Mouse (Mus musculus): Measurements from ENCODE around the gene Nek1. TPM values are rescaled to one million over a fixed set of nuclear protein-coding genes. Genes with fewer than 3 reads are reported as not detected.
"Not testable (repeated sequence)": the region's sequence is repeated elsewhere in the genome, so short reads cannot be mapped to it uniquely, and the experiment has no call there.

The Nek1 gene
- total RNA-seq, 2 experiments from 2014 or later: 6.2 to 6.9 TPM

- DNase-seq: not testable (repeated sequence)
Measured at GRCm38 (mm10) chr8:60984260-60985010, 8.6 kb upstream of the Nek1 start.

GRCm38 (mm10) chr8:60992561-60992909 is 460 bp upstream of the Nek1 start:
- DNase-seq: peak; percentile 83

GRCm38 (mm10) chr8:60993639-60993986 is 618 bp downstream of the Nek1 start:
- no peak for DNase-seq

DNA sequence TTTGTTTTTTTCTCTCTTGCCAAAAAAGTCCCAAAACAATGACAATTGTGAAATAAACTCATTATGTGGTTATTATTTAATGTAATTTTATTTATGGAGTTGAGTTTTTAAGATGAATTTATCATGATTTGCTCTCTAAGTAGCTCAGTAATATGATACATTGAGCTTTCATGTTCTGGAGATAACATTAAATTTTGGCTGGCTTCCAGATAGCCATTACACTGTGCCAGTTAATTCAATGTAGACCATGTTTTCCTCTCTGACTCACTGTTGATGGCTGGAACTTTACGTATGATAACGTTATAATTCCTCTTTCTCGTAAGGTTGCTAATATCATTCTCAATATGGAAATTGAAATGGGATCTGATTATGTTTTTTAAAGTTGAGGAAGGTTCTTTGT is 3.5 kb downstream of the Nek1 start:
- DNase-seq: no peak

DNA sequence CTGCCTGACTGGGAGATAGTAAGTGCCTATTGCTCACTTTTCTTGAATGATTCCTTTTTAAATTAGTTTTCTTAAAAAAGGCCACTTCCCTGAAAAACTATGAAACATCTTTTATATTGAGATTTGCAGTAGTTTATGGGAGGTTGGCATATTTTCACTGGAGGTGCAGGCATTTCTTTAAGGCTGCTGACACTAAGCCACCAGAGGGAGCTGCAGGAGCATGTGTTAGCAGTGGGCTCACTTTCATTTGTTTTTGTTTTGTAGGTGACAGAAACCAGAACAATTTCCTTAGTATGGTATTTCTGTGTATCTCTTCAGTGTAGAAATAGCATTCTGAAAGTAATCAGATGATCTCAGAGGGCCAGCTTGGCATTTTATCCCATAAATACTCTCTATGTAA is 49.0 kb downstream of the Nek1 start:
- peak; percentile 73 for DNase-seq

- DNase-seq: no peak
Measured at GRCm38 (mm10) chr8:61043874-61044273, 50.9 kb downstream of the Nek1 start.

GRCm38 (mm10) chr8:61046816-61047215 is 53.8 kb downstream of the Nek1 start:
- DNase-seq: no peak

DNA sequence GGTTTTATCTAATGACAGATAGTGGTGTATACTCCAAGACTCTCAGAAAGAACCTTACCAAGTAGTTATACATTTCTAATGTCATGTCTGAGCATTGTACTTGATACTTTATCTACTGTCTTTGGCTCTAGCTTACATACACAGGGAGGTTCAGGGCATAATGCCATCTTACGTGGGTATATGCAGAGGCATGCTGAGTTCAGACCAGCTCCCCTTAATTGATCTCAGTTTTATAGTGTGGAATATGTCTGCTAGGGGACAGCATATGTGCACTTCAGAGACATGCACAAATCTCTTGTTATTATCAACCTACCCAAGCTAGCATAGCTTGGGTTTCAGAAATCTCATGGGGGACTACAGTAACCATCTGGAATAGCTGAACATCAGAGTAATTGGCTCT is 60.0 kb downstream of the Nek1 start:
- DNase-seq: no peak

- no peak for DNase-seq
Measured at GRCm38 (mm10) chr8:61054313-61054712, 61.3 kb downstream of the Nek1 start.

GRCm38 (mm10) chr8:61056997-61057396 is 64.0 kb downstream of the Nek1 start:
- DNase-seq: no peak

DNA sequence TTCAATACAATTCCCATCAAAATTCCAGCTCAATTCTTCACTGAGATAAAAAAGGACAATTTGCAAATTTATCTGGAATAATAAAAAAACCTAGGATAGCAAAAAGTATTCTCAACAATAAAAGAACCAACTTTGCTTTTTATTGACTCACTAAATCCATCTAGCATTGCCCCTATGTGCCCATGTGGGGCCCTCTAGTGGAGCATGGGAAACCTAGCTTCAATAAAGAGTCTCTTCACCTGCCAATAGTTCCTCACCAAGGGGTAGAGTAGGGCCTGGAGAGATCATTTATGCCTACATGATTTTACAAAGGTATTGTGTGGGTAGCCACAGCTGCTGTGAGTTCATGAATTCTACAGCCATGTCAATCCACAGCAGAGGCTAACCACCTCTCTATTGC is 66.1 kb downstream of the Nek1 start:
- no peak for DNase-seq

GRCm38 (mm10) chr8:61060412-61060811 is 67.4 kb downstream of the Nek1 start:
- no peak for DNase-seq

- DNase-seq: no peak
Measured at GRCm38 (mm10) chr8:61075059-61075458, 82.1 kb downstream of the Nek1 start.

DNA sequence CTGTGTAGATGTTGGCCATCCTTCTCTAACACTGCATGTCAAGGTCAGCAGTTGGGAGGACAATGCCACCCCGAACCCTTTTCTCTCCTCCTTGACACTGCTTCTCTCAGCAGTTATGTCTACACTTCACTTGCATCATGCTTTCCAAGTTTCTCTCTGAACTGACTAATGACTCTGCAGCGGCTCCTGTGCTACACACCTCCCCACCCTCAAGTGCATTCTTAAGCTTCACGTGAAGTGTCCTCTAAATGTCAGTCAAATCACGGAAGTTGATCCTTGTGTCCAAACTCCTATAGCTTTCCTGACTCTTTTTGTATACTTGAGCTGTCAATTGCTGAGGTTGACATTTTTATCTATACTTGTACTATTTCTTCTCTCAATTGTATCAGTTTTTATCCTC is 117.5 kb downstream of the Nek1 start:
- DNase-seq: no peak

DNA sequence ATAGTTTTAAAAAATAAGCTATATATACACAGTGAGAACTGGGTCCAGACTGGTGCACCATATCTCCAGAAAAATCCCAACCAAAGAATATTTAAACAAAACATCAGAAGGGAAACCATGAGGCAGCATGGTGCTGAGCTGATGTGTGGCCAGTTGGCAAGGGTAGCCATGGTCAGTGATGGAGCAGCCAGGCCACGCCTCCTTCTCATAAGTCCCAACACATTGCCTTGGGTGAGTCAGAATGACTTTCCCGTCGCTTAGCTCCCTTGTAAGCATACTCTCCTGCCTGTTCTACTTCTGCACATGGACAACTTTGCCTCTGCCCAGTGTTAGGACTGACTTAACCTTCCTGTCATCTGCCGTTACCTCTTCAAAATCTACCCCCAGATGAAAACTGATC is 118.9 kb downstream of the Nek1 start:
- no peak for DNase-seq

DNA sequence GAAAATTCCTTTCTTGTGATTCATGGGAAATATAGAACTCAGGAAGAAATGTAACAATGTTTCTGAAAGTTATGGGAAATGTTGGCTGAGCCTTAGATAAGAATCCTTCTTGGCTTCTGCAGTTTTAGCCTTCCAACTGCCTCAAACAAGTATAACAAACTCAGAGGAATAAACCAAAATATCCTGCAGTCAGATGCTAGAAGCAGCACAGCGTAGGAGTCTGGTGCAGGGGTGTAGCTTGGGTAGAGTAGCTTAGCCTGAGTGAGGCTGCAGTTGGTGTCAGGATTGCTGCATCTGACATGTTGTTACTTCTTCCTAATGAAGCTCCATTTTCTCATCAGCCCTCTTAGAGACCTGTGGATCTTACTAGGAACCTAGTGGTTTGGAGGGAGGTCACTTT is 128.6 kb downstream of the Nek1 start:
- no peak for DNase-seq

GRCm38 (mm10) chr8:61127299-61127861 is 134.4 kb downstream of the Nek1 start:
- DNase-seq: no peak

DNA sequence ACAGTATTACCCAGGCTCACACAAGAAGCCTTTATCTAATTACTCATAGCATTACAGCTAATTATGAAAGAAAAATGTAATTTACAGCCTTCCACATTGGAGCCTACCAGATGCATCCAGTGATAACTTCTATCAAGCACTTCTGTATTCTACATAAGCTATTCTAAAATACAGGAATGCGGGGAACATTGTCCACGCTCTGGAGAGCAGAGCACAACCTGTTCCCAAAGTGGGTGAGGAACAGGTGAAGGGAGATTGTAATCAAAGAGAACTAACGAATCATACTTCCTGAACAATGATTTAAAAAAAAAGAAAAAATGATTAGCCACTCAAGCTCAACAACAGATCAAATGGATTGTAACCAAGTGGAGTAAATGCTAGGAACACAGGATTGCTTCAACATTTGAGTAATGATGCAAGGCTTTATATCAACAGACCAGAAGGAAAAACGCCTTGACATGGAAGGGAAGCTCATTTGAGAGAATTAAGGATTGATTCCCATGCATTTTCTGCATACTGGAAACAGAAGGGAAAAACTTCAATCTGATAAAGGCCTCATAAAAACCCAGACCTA is 139.7 kb downstream of the Nek1 start:
- no peak for DNase-seq

DNA sequence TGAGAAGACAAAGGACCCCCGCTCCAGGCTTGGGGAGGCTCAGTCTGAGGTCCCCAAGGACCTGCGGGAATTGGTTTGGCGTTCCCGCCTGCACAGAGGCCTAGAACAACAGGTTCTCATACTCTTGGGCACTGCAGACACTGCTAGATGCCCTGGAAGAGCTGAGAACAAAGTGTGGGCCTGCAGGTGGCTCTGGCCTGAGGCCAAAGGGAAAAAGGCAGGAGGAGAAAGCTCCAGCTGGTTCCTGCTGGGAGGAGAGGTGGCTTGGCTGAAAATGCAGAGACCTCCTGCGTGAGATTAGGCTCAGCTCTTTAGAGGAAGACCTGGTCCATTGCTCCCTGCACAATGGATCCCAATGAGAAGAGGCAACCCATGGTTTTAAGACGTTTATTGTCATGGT is 148.9 kb downstream of the Nek1 start:
- DNase-seq: no peak

DNA sequence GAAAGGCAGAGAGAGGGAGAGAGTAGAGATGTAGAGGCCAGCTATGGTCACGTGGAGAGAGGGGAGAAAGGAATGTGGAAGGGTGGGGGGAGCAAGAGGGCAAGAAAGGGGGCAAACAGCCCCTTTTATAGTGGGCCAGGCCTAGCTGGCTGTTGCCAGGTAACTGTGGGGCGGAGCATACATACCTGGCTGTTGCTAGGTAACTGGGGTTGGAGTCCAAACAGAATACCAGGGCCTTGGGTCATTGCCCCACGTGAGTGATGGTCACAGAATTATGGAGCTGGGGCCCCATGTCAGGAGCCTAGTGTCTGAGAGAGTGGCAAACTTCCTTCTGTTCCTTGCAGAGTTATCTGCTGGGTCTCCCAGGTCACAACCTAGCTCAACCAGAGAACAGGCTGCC is 149.3 kb downstream of the Nek1 start:
- no peak for DNase-seq

DNA sequence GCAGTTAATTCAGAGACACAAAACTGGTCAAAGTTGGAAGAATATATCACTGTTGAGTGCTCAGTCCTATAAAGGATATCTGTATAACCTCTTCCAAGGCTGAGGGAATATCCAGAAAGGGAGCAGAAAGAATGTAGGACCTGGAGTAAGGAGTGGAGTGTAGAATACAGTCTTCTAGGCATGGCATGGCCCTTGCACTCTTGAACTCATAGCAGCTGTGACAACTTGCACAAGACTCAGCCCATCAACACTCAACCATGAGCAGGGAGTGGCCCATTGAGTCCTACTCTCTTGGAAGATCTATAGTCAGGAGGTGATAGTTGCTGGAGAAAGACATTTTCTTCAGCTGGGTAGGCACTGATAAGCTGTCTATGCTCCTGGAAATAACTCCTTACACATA is 149.8 kb downstream of the Nek1 start:
- no peak for DNase-seq

DNA sequence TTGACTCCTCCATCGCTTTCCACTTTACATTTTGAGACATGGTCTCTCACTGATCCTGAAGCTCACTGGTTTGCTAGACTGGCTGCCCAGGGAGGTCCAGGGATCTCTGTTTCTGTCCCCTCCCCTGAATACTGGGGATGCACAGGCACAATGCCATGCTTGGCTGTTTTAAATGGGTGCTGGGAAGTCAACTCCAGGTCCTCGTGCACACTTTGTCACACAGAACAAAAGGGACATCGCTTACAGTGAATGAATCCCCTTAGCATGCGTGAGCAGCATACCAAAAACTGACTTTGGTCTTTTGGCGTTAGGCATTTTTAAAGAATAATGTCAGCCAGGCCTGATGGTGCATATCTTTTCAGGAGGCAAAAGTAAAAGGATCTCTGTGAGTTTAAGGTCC is 155.7 kb downstream of the Nek1 start:
- no peak for DNase-seq

GRCm38 (mm10) chr8:61150596-61150995 is 157.6 kb downstream of the Nek1 start:
- DNase-seq: no peak

DNA sequence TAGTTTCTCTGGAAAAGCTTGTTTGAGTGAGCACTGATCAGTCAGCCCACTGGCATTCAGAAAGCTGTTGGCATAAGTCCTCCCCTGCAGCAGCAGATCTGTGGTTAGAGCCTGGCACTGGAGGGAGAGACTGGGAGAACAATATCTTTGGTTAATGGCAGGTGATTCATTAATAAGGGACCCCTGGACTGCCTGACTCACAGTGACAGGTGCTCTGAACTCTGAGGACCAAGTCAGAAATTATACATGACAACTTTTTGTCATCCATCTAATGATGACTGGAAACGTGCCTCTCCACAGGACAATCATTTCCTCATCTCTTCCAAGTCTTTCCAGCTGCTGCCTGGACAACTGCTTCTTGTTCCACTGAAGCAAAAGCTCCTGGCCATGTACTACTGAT is 163.4 kb downstream of the Nek1 start:
- no peak for DNase-seq

DNA sequence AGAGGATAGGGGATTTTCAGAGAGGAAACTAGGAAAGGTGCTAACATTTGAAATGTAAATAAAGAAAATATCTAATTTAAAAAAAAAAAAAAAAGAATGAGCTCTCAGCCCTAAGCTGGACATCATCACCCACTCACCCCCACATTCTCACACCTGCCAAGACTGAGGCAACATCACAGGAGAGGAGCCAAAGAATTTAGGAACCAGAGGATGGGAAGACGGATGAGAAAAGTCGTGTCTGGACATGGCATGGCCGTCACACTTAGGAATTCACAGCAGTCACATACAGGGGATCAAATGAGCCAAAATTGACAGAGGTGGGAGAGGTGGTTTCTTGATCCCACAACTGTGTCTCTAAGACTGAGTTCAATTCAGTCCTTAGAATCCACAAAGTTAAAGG is 165.5 kb downstream of the Nek1 start:
- DNase-seq: no peak

All from heart, postnatal 4 days (tissue).